Comparison of ENCODE assay signal across 18 mouse cellular contexts in the genomic region with DNA sequence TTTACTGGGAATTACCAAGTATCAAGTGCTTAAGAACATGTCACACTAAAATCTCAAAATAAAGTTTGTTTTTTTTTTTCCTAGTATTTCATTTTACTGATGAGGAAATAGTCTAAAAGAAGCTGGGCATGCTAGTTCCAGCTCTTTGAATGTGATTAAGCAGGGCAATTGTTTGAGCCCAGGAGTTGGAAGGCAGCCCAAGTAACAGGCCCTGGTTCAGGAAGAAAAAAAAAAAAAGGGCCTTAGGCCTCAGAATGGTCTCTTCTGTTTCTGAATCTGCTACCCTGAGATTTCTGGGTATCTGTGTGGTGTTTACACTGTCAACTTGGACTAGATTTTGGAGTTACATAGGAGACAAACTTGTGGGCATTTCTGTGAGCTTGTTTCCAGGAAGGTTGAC. TPM values are rescaled to one million over a fixed set of nuclear protein-coding genes. Genes with fewer than 3 reads are reported as not detected.
A peak's percentile ranks its signal among the peaks of the same experiment; 100 is the strongest.
DNase-seq lines count a peak whose midpoint lies in the region; ATAC-seq and TF ChIP-seq lines count a peak whose summit lies in the region.
"Had no signal": no experiment of that assay in that cellular context is flagged by ENCODE, and none has a peak within 500 bp of the region (broad histone marks: within the 10 kb centered on the region; RNA-seq: fewer than 3 reads in every experiment).

No protein-coding gene starts in this region.

- DNase-seq in kidney, postnatal 10 days = no peak
- no peak for DNase-seq in CH12.LX (ENCODE audit: extremely low read depth)
- DNase-seq in right cerebral cortex, postnatal 25 days = no peak
- DNase-seq: adrenal gland, adult 2 months; B cell, adult 2 months; gastrocnemius, postnatal 25 days; liver; lung, postnatal 10 days; retina, postnatal 1 day; thymus, postnatal 14 days had no signal

- in situ Hi-C loops in CH12.LX (cut with MboI; ENCODE audit: low pct_ligation_motif_present, low pct_unique_long_range_greater_than_20kb, low sequenced_read_pairs) = no loop called here

- H3K36me3 ChIP-seq in forebrain, embryonic 15.5 days = peaks cover 47% of the 10 kb centered on the region
- H3K36me3 ChIP-seq in forebrain, embryonic 12.5 days (replicated peaks) = peaks cover 46% of the 10 kb centered on the region
- peaks cover 51% of the 10 kb centered on the region for H3K36me3 ChIP-seq in kidney, embryonic 15.5 days
- H3K36me3 ChIP-seq in CH12.LX (replicated peaks in 1 of 2; ENCODE audit: control insufficient read depth in 1 of 2, insufficient read depth in 1 of 2, low read length in 1 of 2) = peaks cover 44 to 58% of the 10 kb centered on the region in 2 experiments

- dilution Hi-C loops in CH12.LX (cut with MboI; ENCODE audit: extremely low pct_ligation_motif_present, extremely low pct_unique_long_range_greater_than_20kb, low sequenced_read_pairs) = no loop called here

- ATAC-seq in forebrain, embryonic 15.5 days (replicated peaks) = no peak
- ATAC-seq in forebrain, embryonic 12.5 days (ENCODE audit: low FRiP score) = no peak
- ATAC-seq in kidney, embryonic 15.5 days (replicated peaks; ENCODE audit: low FRiP score) = no peak
- no peak for ATAC-seq in megakaryocyte progenitor cell, adult 5-6 weeks (replicated peaks; ENCODE audit: poor library complexity)

- peaks cover 14% of the 10 kb centered on the region; the same call in 1 of the 2 replicates for H3K79me2 ChIP-seq in CH12.LX (replicated peaks; ENCODE audit: control insufficient read depth, extremely low read depth, insufficient read depth, poor library complexity, severe bottlenecking)

- no peak for TF ChIP-seq CTCF in CH12.LX (conservative IDR thresholded peaks at IDR 0.05 in 1 of 2, IDR thresholded peaks at IDR 0.05 in 1 of 2; ENCODE audit: low read depth in 2 of 2, low read length in 2 of 2)
- no peak for TF ChIP-seq CTCF in cortical plate, adult 2 months (IDR thresholded peaks at IDR 0.05; ENCODE audit: extremely low read depth, insufficient read depth, low read length)

- no peak for TF ChIP-seq EP300 in CH12.LX (IDR thresholded peaks at IDR 0.05; ENCODE audit: low read length)

- H3K27me3 ChIP-seq in forebrain, embryonic 15.5 days = no peaks in the 10 kb centered on the region
- H3K27me3 ChIP-seq in forebrain, embryonic 12.5 days = no peaks in the 10 kb centered on the region
- H3K27me3 ChIP-seq in kidney, embryonic 15.5 days = no peaks in the 10 kb centered on the region
- H3K27me3 ChIP-seq in CH12.LX (replicated peaks) = no peaks in the 10 kb centered on the region
- H3K27me3 ChIP-seq: Patski had no signal

- no peaks in the 10 kb centered on the region for H3K9me3 ChIP-seq in forebrain, embryonic 15.5 days
- H3K9me3 ChIP-seq in forebrain, embryonic 12.5 days = no peaks in the 10 kb centered on the region
- no peaks in the 10 kb centered on the region for H3K9me3 ChIP-seq in kidney, embryonic 15.5 days (replicated peaks)
- no peaks in the 10 kb centered on the region for H3K9me3 ChIP-seq in CH12.LX (replicated peaks; ENCODE audit: low read length)

- TF ChIP-seq RAD21 in CH12.LX (IDR thresholded peaks at IDR 0.05; ENCODE audit: low read depth, low read length) = no peak

- no peak overlapping the region for H3K4me2 ChIP-seq in forebrain, embryonic 15.5 days (replicated peaks)
- H3K4me2 ChIP-seq in forebrain, embryonic 12.5 days = no peak overlapping the region
- no peak overlapping the region for H3K4me2 ChIP-seq in kidney, embryonic 15.5 days
- H3K4me2 ChIP-seq in CH12.LX (ENCODE audit: insufficient read depth, low read depth, poor library complexity, severe bottlenecking) = no peak overlapping the region

- TF ChIP-seq POLR2A in CH12.LX (IDR thresholded peaks at IDR 0.05; ENCODE audit: low read depth, low read length) = no peak
- TF ChIP-seq POLR2A in cortical plate, adult 2 months (IDR thresholded peaks at IDR 0.05; ENCODE audit: extremely low read depth, insufficient read depth, low read length) = no peak

- H3K27ac ChIP-seq in forebrain, embryonic 15.5 days (replicated peaks) = peak overlapping the region; percentile 23; the same call in 1 of the 2 replicates
- no peak overlapping the region for H3K27ac ChIP-seq in forebrain, embryonic 12.5 days
- H3K27ac ChIP-seq in kidney, embryonic 15.5 days = peak overlapping the region; percentile 56; the same call in 1 of the 2 replicates
- H3K27ac ChIP-seq in CH12.LX (ENCODE audit: insufficient read depth, low read depth) = no peak overlapping the region
- H3K27ac ChIP-seq in cortical plate, adult 2 months (ENCODE audit: insufficient read depth, low read length) = peak overlapping the region; percentile 83
- H3K27ac ChIP-seq: kidney, postnatal 0 days had no signal

- no peak overlapping the region for H3K9ac ChIP-seq in forebrain, embryonic 15.5 days (replicated peaks)
- no peak overlapping the region for H3K9ac ChIP-seq in forebrain, embryonic 12.5 days
- H3K9ac ChIP-seq in kidney, embryonic 15.5 days = no peak overlapping the region
- no peak overlapping the region for H3K9ac ChIP-seq in CH12.LX (ENCODE audit: insufficient read depth, low read depth)

- H3K4me3 ChIP-seq in forebrain, embryonic 15.5 days = no peak overlapping the region
- no peak overlapping the region for H3K4me3 ChIP-seq in forebrain, embryonic 12.5 days (replicated peaks)
- H3K4me3 ChIP-seq in kidney, embryonic 15.5 days (replicated peaks) = no peak overlapping the region
- no peak overlapping the region for H3K4me3 ChIP-seq in CH12.LX (replicated peaks in 1 of 3; ENCODE audit: low read depth in 2 of 3, low read length in 2 of 3, poor library complexity in 1 of 3)
- H3K4me3 ChIP-seq in cortical plate, adult 2 months (ENCODE audit: insufficient read depth, low read length) = no peak overlapping the region
- H3K4me3 ChIP-seq: myocyte had no signal

- H3K4me1 ChIP-seq in forebrain, embryonic 15.5 days = peaks cover 20% of the 10 kb centered on the region
- peaks cover 14% of the 10 kb centered on the region for H3K4me1 ChIP-seq in forebrain, embryonic 12.5 days
- H3K4me1 ChIP-seq in kidney, embryonic 15.5 days = peaks cover 14% of the 10 kb centered on the region
- peaks cover 6 to 17% of the 10 kb centered on the region in 2 experiments for H3K4me1 ChIP-seq in CH12.LX (ENCODE audit: control insufficient read depth in 1 of 2, insufficient read depth in 2 of 2)
- peaks cover 9% of the 10 kb centered on the region; the same call in 1 of the 2 replicates for H3K4me1 ChIP-seq in cortical plate, adult 2 months (ENCODE audit: control insufficient read depth, insufficient read depth, low read length)

RNA-seq across cellular contexts. Expression of gene Tbc1d10a, which starts 3.1 kb away (rescaled TPM):
- polyA plus RNA-seq in forebrain, embryonic 15.5 days (2015; fragmentation: Nextera tagmentation; extraction: Ambion mirVana) = 30.2 and 31.1 TPM in 2 replicates
- 22.3 and 26.7 TPM in 2 replicates for polyA plus RNA-seq in forebrain, embryonic 12.5 days (2016; fragmentation: Nextera tagmentation; extraction: Ambion mirVana)
- 43.9 and 44.5 TPM in 2 replicates for polyA plus RNA-seq in kidney, embryonic 15.5 days (2015; fragmentation: Nextera tagmentation; extraction: Ambion mirVana)
- total RNA-seq in CH12.LX (2012; rRNA removed) (30.3 and 37.7 TPM in 2 replicates), CH12.LX (2014; rRNA removed) (30.9 and 33.9 TPM in 2 replicates)
- polyA plus RNA-seq in CH12.LX (2012; ENCODE audit: insufficient read length, low read depth) = 33.5 and 37.6 TPM in 2 replicates
- polyA plus RNA-seq in cortical plate, adult 2 months (2012; rRNA removed) = 46.7 and 49.6 TPM in 2 replicates
- 1.9 and 2.7 TPM in 2 replicates for total RNA-seq in megakaryocyte progenitor cell, adult 5-6 weeks (2015)
- total RNA-seq in megakaryocyte progenitor cell, adult 5-6 weeks (2017) = 4.3 and 8.0 TPM in 2 replicates

RNA-seq across cellular contexts. Expression of gene Sf3a1, which starts 23.4 kb away (rescaled TPM):
- 51.9 and 55.0 TPM in 2 replicates for polyA plus RNA-seq in forebrain, embryonic 15.5 days (2015; fragmentation: Nextera tagmentation; extraction: Ambion mirVana)
- 83.9 and 88.4 TPM in 2 replicates for polyA plus RNA-seq in forebrain, embryonic 12.5 days (2016; fragmentation: Nextera tagmentation; extraction: Ambion mirVana)
- polyA plus RNA-seq in kidney, embryonic 15.5 days (2015; fragmentation: Nextera tagmentation; extraction: Ambion mirVana) = 57.8 and 61.7 TPM in 2 replicates
- total RNA-seq in CH12.LX (2012; rRNA removed) (46.5 and 56.9 TPM in 2 replicates), CH12.LX (2014; rRNA removed) (28.6 and 29.5 TPM in 2 replicates)
- 93.4 and 97.6 TPM in 2 replicates for polyA plus RNA-seq in CH12.LX (2012; ENCODE audit: insufficient read length, low read depth)
- polyA plus RNA-seq in cortical plate, adult 2 months (2012; rRNA removed) = 38.8 and 39.0 TPM in 2 replicates
- total RNA-seq in megakaryocyte progenitor cell, adult 5-6 weeks (2015) = 64.8 and 65.7 TPM in 2 replicates
- 35.3 and 40.0 TPM in 2 replicates for total RNA-seq in megakaryocyte progenitor cell, adult 5-6 weeks (2017)

RNA-seq across cellular contexts. Expression of gene Ccdc157, which starts 23.4 kb away (rescaled TPM):
- polyA plus RNA-seq in forebrain, embryonic 15.5 days (2015; fragmentation: Nextera tagmentation; extraction: Ambion mirVana) = 6.7 and 6.9 TPM in 2 replicates
- 7.4 and 8.5 TPM in 2 replicates for polyA plus RNA-seq in forebrain, embryonic 12.5 days (2016; fragmentation: Nextera tagmentation; extraction: Ambion mirVana)
- polyA plus RNA-seq in kidney, embryonic 15.5 days (2015; fragmentation: Nextera tagmentation; extraction: Ambion mirVana) = 7.2 and 9.0 TPM in 2 replicates
- 4.2 and 4.4 TPM in 2 replicates for total RNA-seq in CH12.LX (2012; rRNA removed)
- total RNA-seq in CH12.LX (2014; rRNA removed) = 2.3 and 2.6 TPM in 2 replicates
- polyA plus RNA-seq in CH12.LX (2012; ENCODE audit: insufficient read length, low read depth) = 3.9 and 4.0 TPM in 2 replicates
- polyA plus RNA-seq in cortical plate, adult 2 months (2012; rRNA removed) = 19.0 and 19.1 TPM in 2 replicates
- 0.44 and 0.54 TPM in 2 replicates for total RNA-seq in megakaryocyte progenitor cell, adult 5-6 weeks (2015)
- total RNA-seq in megakaryocyte progenitor cell, adult 5-6 weeks (2017) = 0.67 and 0.95 TPM in 2 replicates

RNA-seq across cellular contexts. Expression of gene Castor1, which starts 34.5 kb away (rescaled TPM):
- 1.4 and 1.5 TPM in 2 replicates for polyA plus RNA-seq in forebrain, embryonic 15.5 days (2015; fragmentation: Nextera tagmentation; extraction: Ambion mirVana)
- polyA plus RNA-seq in forebrain, embryonic 12.5 days (2016; fragmentation: Nextera tagmentation; extraction: Ambion mirVana) = 1.8 and 2.2 TPM in 2 replicates
- polyA plus RNA-seq in kidney, embryonic 15.5 days (2015; fragmentation: Nextera tagmentation; extraction: Ambion mirVana) = 6.0 and 6.5 TPM in 2 replicates
- total RNA-seq in CH12.LX (2012; rRNA removed) = 4.7 and 5.8 TPM in 2 replicates
- 13.0 TPM in 2 replicates for total RNA-seq in CH12.LX (2014; rRNA removed)
- polyA plus RNA-seq in CH12.LX (2012; ENCODE audit: insufficient read length, low read depth) = 18.2 and 23.7 TPM in 2 replicates
- 3.8 and 5.4 TPM in 2 replicates for polyA plus RNA-seq in cortical plate, adult 2 months (2012; rRNA removed)
- 0.59 and 0.61 TPM in 2 replicates for total RNA-seq in megakaryocyte progenitor cell, adult 5-6 weeks (2015)
- 0.42 and 0.47 TPM in 2 replicates for total RNA-seq in megakaryocyte progenitor cell, adult 5-6 weeks (2017)

RNA-seq across cellular contexts. Expression of gene Rnf215, which starts 48.5 kb away (rescaled TPM):
- polyA plus RNA-seq in forebrain, embryonic 15.5 days (2015; fragmentation: Nextera tagmentation; extraction: Ambion mirVana) = 47.2 and 49.7 TPM in 2 replicates
- 35.5 and 37.0 TPM in 2 replicates for polyA plus RNA-seq in forebrain, embryonic 12.5 days (2016; fragmentation: Nextera tagmentation; extraction: Ambion mirVana)
- 27.4 and 28.2 TPM in 2 replicates for polyA plus RNA-seq in kidney, embryonic 15.5 days (2015; fragmentation: Nextera tagmentation; extraction: Ambion mirVana)
- total RNA-seq in CH12.LX (2012; rRNA removed) = 24.8 and 25.0 TPM in 2 replicates
- 14.9 and 18.2 TPM in 2 replicates for total RNA-seq in CH12.LX (2014; rRNA removed)
- polyA plus RNA-seq in CH12.LX (2012; ENCODE audit: insufficient read length, low read depth) = 22.5 and 24.3 TPM in 2 replicates
- 34.9 and 36.5 TPM in 2 replicates for polyA plus RNA-seq in cortical plate, adult 2 months (2012; rRNA removed)
- total RNA-seq in megakaryocyte progenitor cell, adult 5-6 weeks (2015) = 2.5 and 4.7 TPM in 2 replicates
- 5.9 and 8.8 TPM in 2 replicates for total RNA-seq in megakaryocyte progenitor cell, adult 5-6 weeks (2017)

Comparison
In these comparisons a context has a peak if more than half of its experiments do, and no peak if none do; other contexts are left out.
1. H3K27ac ChIP-seq: peak in forebrain, embryonic 15.5 days (single experiment), kidney, embryonic 15.5 days (single experiment) and cortical plate, adult 2 months (single experiment); none in forebrain, embryonic 12.5 days (single experiment) and CH12.LX (single experiment).